Mouse (Mus musculus) ES-Bruce4 (cell line): Measurements from ENCODE around the gene Clstn2.

Experiments used
- CTCF ChIP-seq: IDR thresholded peaks from one replicate; pipeline ENCODE4 v1.8.1; 2011; ENCODE audit warnings: low read depth, low read length
- EP300 ChIP-seq: IDR thresholded peaks from 2 replicates; pipeline ENCODE4 v1.6.1; 2011; ENCODE audit warnings: low read depth, low read length; ENCODE audit not compliant: insufficient read depth
- POLR2A ChIP-seq: IDR thresholded peaks from one replicate; pipeline ENCODE4 v1.8.1; 2011; ENCODE audit warnings: low read length; ENCODE audit not compliant: insufficient read depth

DNA sequence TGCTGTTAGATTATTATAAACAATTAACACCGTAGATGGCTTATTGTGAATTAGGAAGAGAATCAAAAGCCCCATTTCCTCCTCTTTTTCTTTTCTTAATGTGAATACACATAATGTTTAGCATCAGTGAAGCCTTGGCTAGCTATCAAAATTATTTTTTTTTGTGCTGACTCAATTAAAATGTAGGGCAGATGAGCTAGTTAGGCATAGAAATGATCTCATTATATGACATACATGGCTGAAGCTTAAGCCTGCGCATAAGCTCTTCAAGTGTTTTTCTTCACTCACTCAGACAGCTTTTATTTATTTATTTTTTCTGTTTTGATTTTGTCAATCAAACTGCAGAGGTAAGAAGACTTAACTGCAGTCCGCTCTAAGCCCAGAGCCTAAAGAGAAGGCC lies 405.1 kb downstream of the Clstn2 start:
- TF ChIP-seq POLR2A: no peak
- no peak for TF ChIP-seq CTCF
- TF ChIP-seq EP300: no peak
